Mouse (Mus musculus) liver, embryonic 16.5 days (tissue): Measurements from ENCODE around the gene Ntn1. TPM values are rescaled to one million over a fixed set of nuclear protein-coding genes. Genes with fewer than 3 reads are reported as not detected.

Experiments
- ATAC-seq: fragments of 200-750 bp; cut with Nextera tagmentation; 2 replicates; pipeline ENCODE4 v1.8.0; 2017; ENCODE audit warnings: low read depth, mild to moderate bottlenecking, moderate number of reproducible peaks, moderate library complexity
- H3K27ac ChIP-seq: fragments of 300-500 bp; sonication (generic); 2 replicates; pipeline ENCODE4 v1.5.1; 2014; ENCODE audit warnings: mild to moderate bottlenecking, low read length
- H3K27me3 ChIP-seq: fragments of 300-500 bp; sonication (generic); 2 replicates; pipeline ENCODE4 v1.6.1; 2014; ENCODE audit warnings: low read depth, low read length, mixed read lengths; ENCODE audit not compliant: control insufficient read depth, insufficient read depth
- H3K36me3 ChIP-seq: fragments of 300-500 bp; sonication (generic); 2 replicates; pipeline ENCODE4 v1.6.1; 2014; ENCODE audit warnings: mild to moderate bottlenecking; ENCODE audit not compliant: control insufficient read depth, insufficient read depth
- H3K4me1 ChIP-seq: fragments of 300-500 bp; sonication (generic); 2 replicates; pipeline ENCODE4 v1.6.1; 2014; ENCODE audit warnings: low read depth, low read length, mixed read lengths; ENCODE audit not compliant: control insufficient read depth
- H3K4me2 ChIP-seq: fragments of 300-500 bp; sonication (generic); 2 replicates; pipeline ENCODE4 v1.6.1; 2014; ENCODE audit warnings: low read depth, low read length, mixed read lengths
- H3K4me3 ChIP-seq: fragments of 300-500 bp; sonication (generic); 2 replicates; pipeline ENCODE4 v1.5.1; 2014; ENCODE audit warnings: low read depth, mild to moderate bottlenecking, low read length
- H3K9ac ChIP-seq: fragments of 300-500 bp; sonication (generic); 2 replicates; pipeline ENCODE4 v1.6.1; 2014; ENCODE audit warnings: low read depth, low read length
- H3K9me3 ChIP-seq: fragments of 300-500 bp; sonication (generic); replicated peaks from 2 replicates; pipeline ENCODE4 v1.6.1; 2016; ENCODE audit warnings: low read length; ENCODE audit not compliant: control insufficient read depth
- WGBS: fragments of 180-500 bp; shearing (Covaris S2); extraction: QIAGEN DNeasy Blood & Tissue Kit; methylation state at CpG from one replicate; pipeline ENCODE4 v1.1.7; 2014; ENCODE audit not compliant: insufficient replicate concordance; 5-methylcytosine and 5-hydroxymethylcytosine counted together
- polyA plus RNA-seq: library from polyadenylated mRNA; unstranded; fragments of >200 nt; fragmentation: Nextera tagmentation; extraction: Ambion mirVana; gene quantifications from 2 replicates; pipeline ENCODE4 v1.2.1, GENCODE M21; 2015

The Ntn1 gene
- polyA plus RNA-seq, 1 experiment from 2014 or later: 0.28 TPM

DNA sequence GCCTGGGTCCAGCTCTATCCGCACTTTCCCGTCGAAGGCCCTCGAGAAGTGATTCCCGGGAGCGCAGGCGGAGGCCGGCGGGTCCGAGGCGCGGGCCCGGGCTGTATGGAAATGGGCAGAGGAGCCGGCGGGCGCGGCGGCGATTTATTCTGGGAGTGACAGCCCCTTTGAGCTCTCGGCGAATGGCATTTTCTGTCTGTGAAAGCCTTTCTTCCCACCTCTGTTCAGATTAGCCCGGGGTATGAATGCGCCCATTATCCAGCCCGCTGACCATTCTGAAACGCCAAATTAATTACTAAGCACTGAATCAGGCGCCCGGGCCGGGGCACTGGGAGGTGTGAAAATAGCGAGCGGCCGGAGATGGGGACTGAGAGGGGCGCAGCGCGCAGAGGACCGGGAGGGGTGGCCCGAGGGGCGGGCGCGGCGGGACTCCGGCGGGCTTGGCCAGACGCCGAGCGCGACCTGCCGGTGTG lies 1.0 kb downstream of the Ntn1 start:
- peaks cover 71% of the 10 kb centered on the region for H3K27me3 ChIP-seq
- peak overlapping the region; percentile 46 for H3K4me2 ChIP-seq
- H3K9me3 ChIP-seq: no peaks in the 10 kb centered on the region
- H3K36me3 ChIP-seq: no peaks in the 10 kb centered on the region
- 1% methylated on average over 41 of the region's 47 CpGs for WGBS
- H3K4me3 ChIP-seq: peak overlapping the region; percentile 27
- H3K27ac ChIP-seq: no peak overlapping the region
- H3K4me1 ChIP-seq: no peaks in the 10 kb centered on the region
- H3K9ac ChIP-seq: no peak overlapping the region
- no peak for ATAC-seq

- Histone ChIP-seq H3K9ac (no peak overlapping the region), H3K4me3 (no peak overlapping the region), H3K9me3 (no peaks in the 10 kb centered on the region), H3K27me3 (peaks cover 71% of the 10 kb centered on the region), H3K27ac (no peak overlapping the region), H3K36me3 (no peaks in the 10 kb centered on the region), H3K4me2 (no peak overlapping the region), H3K4me1 (no peaks in the 10 kb centered on the region)
- 6% methylated on average over 24 of the region's 24 CpGs for WGBS
- no peak for ATAC-seq
These were observed 1.6 kb downstream of the Ntn1 start for GRCm38 (mm10) chr11:68398891-68399547.

DNA sequence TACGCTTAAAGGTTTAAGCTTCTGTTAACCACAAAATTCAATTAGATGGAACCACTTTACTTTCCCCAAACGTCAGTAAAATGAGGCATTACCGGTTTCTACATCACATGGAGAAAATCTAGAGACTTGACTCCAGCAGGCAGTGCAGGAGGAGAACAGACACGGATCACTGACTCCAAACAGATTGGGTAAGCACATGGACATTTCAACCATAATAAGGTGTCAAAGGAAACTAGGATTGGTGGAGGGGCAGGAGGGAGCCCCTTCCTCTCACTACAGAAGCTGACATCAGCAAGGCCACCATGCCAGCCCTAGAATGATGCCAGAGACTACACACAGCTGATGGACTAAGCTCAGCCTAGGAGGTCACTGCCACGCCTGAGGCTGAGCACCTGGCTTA lies 5.1 kb downstream of the Ntn1 start:
- Histone ChIP-seq H3K9me3 (no peaks in the 10 kb centered on the region), H3K36me3 (no peaks in the 10 kb centered on the region), H3K9ac (no peak overlapping the region), H3K4me3 (no peak overlapping the region), H3K27me3 (peaks cover 74% of the 10 kb centered on the region), H3K4me1 (no peaks in the 10 kb centered on the region), H3K4me2 (no peak overlapping the region), H3K27ac (no peak overlapping the region)
- WGBS: 42% methylated on average over 5 of the region's 5 CpGs
- ATAC-seq: no peak

GRCm38 (mm10) chr11:68394749-68395148 lies 5.9 kb downstream of the Ntn1 start:
- no peaks in the 10 kb centered on the region for H3K36me3 ChIP-seq
- H3K9me3 ChIP-seq: no peaks in the 10 kb centered on the region
- H3K27ac ChIP-seq: no peak overlapping the region
- H3K27me3 ChIP-seq: peaks cover 69% of the 10 kb centered on the region
- H3K4me3 ChIP-seq: no peak overlapping the region
- H3K4me1 ChIP-seq: no peaks in the 10 kb centered on the region
- H3K9ac ChIP-seq: no peak overlapping the region
- no peak for ATAC-seq
- WGBS: 29% methylated on average over 4 of the region's 4 CpGs
- no peak overlapping the region for H3K4me2 ChIP-seq

DNA sequence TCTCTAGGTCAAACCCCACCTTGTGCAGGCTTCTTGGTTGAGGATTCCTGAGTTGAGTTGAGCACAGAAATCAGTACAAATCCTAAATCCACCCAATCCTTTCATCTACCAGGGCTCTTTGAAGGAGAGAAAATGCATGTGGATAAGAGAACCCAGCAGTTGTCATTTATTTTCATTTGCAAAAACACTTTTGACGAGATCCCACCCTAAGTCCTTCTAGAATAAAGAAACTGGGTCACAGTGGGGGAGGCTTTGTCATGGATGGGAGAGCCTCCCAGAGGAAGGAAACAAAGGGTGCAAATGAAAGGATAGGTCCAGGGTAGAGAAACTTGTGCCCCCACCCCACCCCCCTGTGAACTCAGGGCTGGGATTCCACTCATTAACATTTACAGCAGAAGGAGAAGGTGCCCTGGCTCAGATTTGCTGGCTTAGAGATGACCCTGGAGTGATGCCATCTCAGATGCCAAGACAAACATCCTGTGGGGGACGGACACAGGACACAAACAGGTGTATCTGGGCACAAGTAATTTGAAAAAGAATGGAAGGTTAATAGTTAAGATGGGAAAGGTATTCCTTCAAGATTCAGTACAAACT lies 6.6 kb downstream of the Ntn1 start:
- Histone ChIP-seq H3K9me3 (no peaks in the 10 kb centered on the region), H3K4me3 (no peak overlapping the region), H3K27me3 (peaks cover 68% of the 10 kb centered on the region), H3K9ac (no peak overlapping the region), H3K4me2 (no peak overlapping the region), H3K36me3 (no peaks in the 10 kb centered on the region), H3K4me1 (no peaks in the 10 kb centered on the region), H3K27ac (no peak overlapping the region)
- WGBS: 25% methylated on average over 2 of the region's 2 CpGs
- ATAC-seq: no peak

DNA sequence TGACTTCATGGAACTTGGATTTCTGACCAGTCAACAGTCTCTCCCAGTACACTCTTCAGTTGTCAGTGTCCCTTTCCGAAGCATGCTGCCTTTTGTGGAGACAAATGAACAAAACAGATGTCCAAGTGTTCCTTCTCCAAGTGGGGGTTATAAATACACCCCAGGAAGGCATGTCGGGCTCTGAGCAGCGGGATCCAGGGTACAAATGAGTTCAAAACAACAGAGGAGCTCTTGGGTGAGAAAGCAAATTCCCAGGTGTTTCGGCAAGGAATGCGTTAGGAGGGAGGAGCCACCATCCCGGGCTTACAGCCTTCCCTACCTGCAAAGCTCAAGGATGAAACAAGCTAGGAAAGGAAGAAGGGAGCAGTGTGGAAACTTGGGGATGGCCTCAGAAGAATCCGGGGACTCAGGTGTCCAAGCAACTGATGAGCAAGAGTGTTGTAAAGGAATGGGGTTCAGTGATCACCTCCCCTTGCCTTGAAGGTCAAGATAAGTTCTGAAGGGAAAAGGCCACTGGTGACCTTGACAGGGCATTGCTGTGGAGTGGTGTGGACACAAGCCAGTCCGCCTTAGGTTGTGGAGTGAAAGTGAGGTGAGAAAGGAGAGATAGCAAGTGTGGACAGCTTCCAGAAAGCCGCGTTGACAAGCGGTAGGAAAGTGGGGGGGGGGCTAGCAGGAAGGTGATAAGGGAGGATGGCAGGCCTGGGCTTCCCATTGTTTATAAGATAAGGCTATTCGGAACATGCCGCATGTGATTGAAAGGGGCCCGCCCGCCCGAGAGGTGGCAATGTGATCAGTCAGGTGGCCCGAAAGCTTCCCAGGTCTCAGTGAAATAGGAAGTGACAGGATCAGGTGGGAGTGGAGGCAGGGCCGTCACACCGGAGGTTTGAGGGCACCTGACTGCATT lies 10.0 kb downstream of the Ntn1 start:
- no peak for ATAC-seq
- Histone ChIP-seq H3K36me3 (no peaks in the 10 kb centered on the region), H3K4me3 (no peak overlapping the region), H3K4me2 (no peak overlapping the region), H3K4me1 (no peaks in the 10 kb centered on the region), H3K27me3 (peaks cover 70% of the 10 kb centered on the region), H3K9me3 (no peaks in the 10 kb centered on the region), H3K27ac (no peak overlapping the region), H3K9ac (no peak overlapping the region)
- 2% methylated on average over 19 of the region's 19 CpGs for WGBS

DNA sequence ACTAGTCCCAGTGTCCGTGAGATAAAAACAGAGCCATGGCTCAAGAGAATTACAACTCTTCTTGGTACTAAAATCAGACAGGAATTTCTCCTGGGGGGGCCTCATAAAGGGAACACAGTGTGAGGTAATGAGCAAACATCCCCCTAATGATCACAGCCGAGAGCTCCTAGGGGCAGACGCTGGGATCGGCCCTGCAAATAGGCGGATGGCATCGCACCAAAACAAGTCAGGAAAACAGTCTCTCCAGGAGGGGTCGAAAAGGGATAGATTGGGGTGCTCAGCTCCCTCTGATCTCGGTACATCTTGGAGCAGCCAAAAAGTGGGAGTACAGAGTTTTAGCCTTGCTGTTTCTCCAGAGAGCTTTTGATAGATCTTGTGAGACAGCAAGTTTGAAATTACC lies 11.0 kb downstream of the Ntn1 start:
- WGBS: 5% methylated on average over 8 of the region's 8 CpGs
- H3K27me3 ChIP-seq: peaks cover 75% of the 10 kb centered on the region

GRCm38 (mm10) chr11:68388655-68389015 lies 12.0 kb downstream of the Ntn1 start:
- H3K4me2 ChIP-seq: no peak overlapping the region
- H3K9me3 ChIP-seq: no peaks in the 10 kb centered on the region
- 18% methylated on average over 1 of the region's 1 CpGs for WGBS
- no peak for ATAC-seq
- H3K4me1 ChIP-seq: no peaks in the 10 kb centered on the region; the same call in 1 of the 2 replicates
- no peaks in the 10 kb centered on the region for H3K36me3 ChIP-seq
- H3K9ac ChIP-seq: no peak overlapping the region
- H3K4me3 ChIP-seq: no peak overlapping the region
- peaks cover 85% of the 10 kb centered on the region for H3K27me3 ChIP-seq
- H3K27ac ChIP-seq: no peak overlapping the region

More for the DNA sequence above, 11.0 kb downstream of the Ntn1 start:
- ATAC-seq: no peak
- H3K27ac ChIP-seq: no peak overlapping the region
- no peak overlapping the region for H3K4me2 ChIP-seq
- H3K4me1 ChIP-seq: no peaks in the 10 kb centered on the region; the same call in 1 of the 2 replicates
- no peaks in the 10 kb centered on the region for H3K9me3 ChIP-seq
- no peaks in the 10 kb centered on the region for H3K36me3 ChIP-seq
- no peak overlapping the region for H3K4me3 ChIP-seq
- H3K9ac ChIP-seq: no peak overlapping the region
